Mouse (Mus musculus): Measurements from ENCODE around the gene Klk1b5. TPM values are rescaled to one million over a fixed set of nuclear protein-coding genes. Genes with fewer than 3 reads are reported as not detected.
"Not testable (repeated sequence)": the region's sequence is repeated elsewhere in the genome, so short reads cannot be mapped to it uniquely, and the experiment has no call there.

The Klk1b5 gene
- total and polyA plus RNA-seq, 3 experiments = not detected

DNA sequence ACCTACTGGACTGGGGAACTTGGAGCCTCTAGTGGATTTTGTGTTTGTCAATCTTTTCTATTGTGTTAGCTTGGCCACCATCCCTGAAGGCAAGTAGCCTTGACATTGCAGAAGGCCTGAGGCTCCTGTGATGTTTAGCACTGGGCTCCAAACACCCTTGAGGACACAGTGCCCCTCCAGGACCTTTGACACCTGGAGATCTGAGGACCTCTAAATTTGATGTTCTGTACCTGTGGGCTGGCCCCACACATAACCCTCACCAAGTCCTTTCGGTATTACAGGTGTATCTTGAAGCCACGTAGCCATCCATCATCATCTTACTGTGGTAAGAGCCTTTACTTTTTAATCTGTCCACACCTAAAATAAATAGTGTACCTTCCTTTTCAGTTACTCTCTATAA is 32.2 kb downstream of the Klk1b5 start:
- DNase-seq = no peak
- WGBS = 97% methylated on average over 2 of the region's 2 CpGs
- H3K36me3 ChIP-seq (ENCODE audit: control insufficient read depth, insufficient read depth, low read length) = 0 out of 2 replicates have a peak, but pooled peaks cover 2% of the 10 kb centered on the region
- TF ChIP-seq EP300 (IDR thresholded peaks at IDR 0.05; ENCODE audit: insufficient read depth, low read depth, low read length) = no peak
- TF ChIP-seq POLR2A (IDR thresholded peaks at IDR 0.05; ENCODE audit: insufficient read depth, low read depth, low read length) = no peak
- TF ChIP-seq CTCF (IDR thresholded peaks at IDR 0.05) = no peak
- peaks cover 1% of the 10 kb centered on the region for H3K4me1 ChIP-seq (ENCODE audit: control insufficient read depth, insufficient read depth, low read length)
- H3K27me3 ChIP-seq (ENCODE audit: control insufficient read depth, insufficient read depth, low read length) = no peaks in the 10 kb centered on the region
- H3K79me2 ChIP-seq (replicated peaks; ENCODE audit: control insufficient read depth, insufficient read depth, low read length) = 0 out of 2 replicates have a peak, but pooled peaks cover 1% of the 10 kb centered on the region
- no peak overlapping the region for H3K9ac ChIP-seq (ENCODE audit: low read depth, low read length)
- H3K27ac ChIP-seq = no peak overlapping the region
- intact Hi-C loops (cut with DNase I) = loop anchor here (5.0 to 10.0 kb wide), 3 partner anchors 57 to 304 kb away; partner anchors contain the start of genes Aspdh, Clec11a, Josd2 and Nr1h2
- H3K4me3 ChIP-seq = no peak overlapping the region

DNA sequence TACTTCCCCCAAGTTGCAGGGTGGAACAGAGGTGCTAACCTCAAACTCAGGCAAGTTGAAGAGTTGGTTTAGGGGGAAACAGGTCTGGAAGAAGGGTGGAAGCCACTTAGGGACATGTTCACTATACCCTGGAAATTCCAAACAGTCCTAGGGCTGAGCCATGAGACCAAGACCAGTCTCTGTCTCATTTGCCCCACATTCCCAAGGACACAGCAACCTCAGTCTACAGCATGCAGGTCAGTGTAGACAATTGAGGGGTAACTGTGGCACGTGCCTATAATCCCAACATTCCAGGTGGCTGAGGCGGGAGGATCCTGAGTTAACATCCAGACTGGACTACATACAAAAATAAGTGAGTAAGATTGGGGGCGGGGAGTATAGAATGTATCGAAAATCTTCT is 33.5 kb downstream of the Klk1b5 start:
- 0 out of 2 replicates have a peak, but pooled peaks cover 1% of the 10 kb centered on the region for H3K79me2 ChIP-seq (replicated peaks; ENCODE audit: control insufficient read depth, insufficient read depth, low read length)
- TF ChIP-seq POLR2A (IDR thresholded peaks at IDR 0.05; ENCODE audit: insufficient read depth, low read depth, low read length) (no peak), CTCF (IDR thresholded peaks at IDR 0.05) (no peak), EP300 (IDR thresholded peaks at IDR 0.05; ENCODE audit: insufficient read depth, low read depth, low read length) (no peak)
- H3K9ac ChIP-seq (ENCODE audit: low read depth, low read length) = no peak overlapping the region
- H3K4me1 ChIP-seq (ENCODE audit: control insufficient read depth, insufficient read depth, low read length) = peaks cover 1% of the 10 kb centered on the region
- H3K27me3 ChIP-seq (ENCODE audit: control insufficient read depth, insufficient read depth, low read length) = no peaks in the 10 kb centered on the region
- intact Hi-C loops (cut with DNase I) = loop anchor here (5.0 to 10.0 kb wide), 3 partner anchors 56 to 303 kb away; partner anchors contain the start of genes Aspdh, Clec11a, Josd2 and Nr1h2
- DNase-seq = no peak
- no peak overlapping the region for H3K27ac ChIP-seq
- no peak overlapping the region for H3K4me3 ChIP-seq
- 91% methylated on average over 4 of the region's 4 CpGs for WGBS
- 0 out of 2 replicates have a peak, but pooled peaks cover 2% of the 10 kb centered on the region for H3K36me3 ChIP-seq (ENCODE audit: control insufficient read depth, insufficient read depth, low read length)

DNA sequence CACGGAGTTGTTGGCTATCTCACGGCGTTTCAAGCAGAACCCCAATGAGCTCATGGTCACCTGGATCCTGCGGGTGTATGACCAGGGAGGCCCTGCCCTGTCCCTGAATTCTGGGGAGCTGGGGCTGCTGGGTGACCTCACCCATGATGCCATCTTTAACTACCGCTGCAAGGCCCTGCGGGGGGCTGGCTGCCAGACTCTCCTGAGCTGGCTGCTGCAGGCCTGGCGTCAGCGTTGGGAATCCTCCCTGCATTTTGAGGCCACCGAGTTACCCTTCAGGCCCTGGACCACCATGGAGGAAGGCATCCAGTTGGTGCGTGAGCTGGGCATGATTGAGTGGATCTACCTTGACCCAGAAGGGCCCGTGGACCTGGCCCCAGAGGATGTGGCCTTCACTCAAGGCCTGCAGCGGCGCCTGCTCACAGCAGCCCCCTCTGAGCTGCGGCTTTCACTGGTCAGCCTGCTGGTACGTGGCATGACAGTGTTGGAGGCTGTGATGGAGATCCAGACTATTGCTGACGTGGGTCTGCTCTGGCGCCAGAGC is 35.1 kb downstream of the Klk1b5 start:
- H3K27me3 ChIP-seq (ENCODE audit: control insufficient read depth, insufficient read depth, low read length); H3K4me1 ChIP-seq (ENCODE audit: control insufficient read depth, insufficient read depth, low read length); H3K4me3 ChIP-seq; H3K79me2 ChIP-seq (replicated peaks; ENCODE audit: control insufficient read depth, insufficient read depth, low read length); intact Hi-C loops (cut with DNase I); DNase-seq; H3K9ac ChIP-seq (ENCODE audit: low read depth, low read length); H3K27ac ChIP-seq; H3K36me3 ChIP-seq (ENCODE audit: control insufficient read depth, insufficient read depth, low read length): not testable (repeated sequence)
- 87% methylated on average over 17 of the region's 17 CpGs for WGBS

GRCm38 (mm10) chr7:44253023-44253616 is 37.4 kb downstream of the Klk1b5 start:
- no peak overlapping the region for H3K27ac ChIP-seq
- intact Hi-C loops (cut with DNase I) = no loop called here
- H3K27me3 ChIP-seq (ENCODE audit: control insufficient read depth, insufficient read depth, low read length) = no peaks in the 10 kb centered on the region
- H3K79me2 ChIP-seq (replicated peaks; ENCODE audit: control insufficient read depth, insufficient read depth, low read length) = no peaks in the 10 kb centered on the region
- H3K4me1 ChIP-seq (ENCODE audit: control insufficient read depth, insufficient read depth, low read length) = no peaks in the 10 kb centered on the region
- no peak for TF ChIP-seq CTCF (IDR thresholded peaks at IDR 0.05)
- TF ChIP-seq POLR2A (IDR thresholded peaks at IDR 0.05; ENCODE audit: insufficient read depth, low read depth, low read length) = no peak
- TF ChIP-seq EP300 (IDR thresholded peaks at IDR 0.05; ENCODE audit: insufficient read depth, low read depth, low read length) = no peak
- no peaks in the 10 kb centered on the region for H3K36me3 ChIP-seq (ENCODE audit: control insufficient read depth, insufficient read depth, low read length)
- H3K9ac ChIP-seq (ENCODE audit: low read depth, low read length) = no peak overlapping the region
- 70% methylated on average over 15 of the region's 15 CpGs for WGBS
- no peak overlapping the region for H3K4me3 ChIP-seq
- no peak for DNase-seq

DNA sequence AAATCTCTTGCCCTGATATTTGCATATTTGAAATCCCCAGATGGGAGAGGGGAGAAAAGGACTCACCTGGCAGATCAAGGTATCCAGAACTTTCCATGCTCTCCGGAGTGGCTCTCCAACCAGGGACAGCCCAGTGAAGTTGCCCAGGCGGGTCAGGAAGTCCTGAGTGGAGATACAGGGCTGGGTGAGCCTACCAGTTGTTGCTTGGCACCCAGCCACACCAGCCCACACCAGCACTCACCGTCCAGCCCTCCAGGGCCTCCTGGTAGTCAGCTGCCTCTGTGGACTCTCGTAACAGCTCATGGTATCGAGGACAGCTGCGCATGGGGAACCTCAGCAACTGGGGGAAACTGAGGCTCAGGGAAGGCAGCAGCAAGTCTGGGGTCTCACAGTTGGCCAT is 39.2 kb downstream of the Klk1b5 start:
- no peak overlapping the region for H3K9ac ChIP-seq (ENCODE audit: low read depth, low read length)
- whole genome bisulfite sequencing = 62% methylated on average over 6 of the region's 6 CpGs
- no peak overlapping the region for H3K4me3 ChIP-seq
- DNase-seq = no peak
- no peaks in the 10 kb centered on the region for H3K79me2 ChIP-seq (replicated peaks; ENCODE audit: control insufficient read depth, insufficient read depth, low read length)
- TF ChIP-seq CTCF (IDR thresholded peaks at IDR 0.05) = no peak
- no peak for TF ChIP-seq POLR2A (IDR thresholded peaks at IDR 0.05; ENCODE audit: insufficient read depth, low read depth, low read length)
- no peak for TF ChIP-seq EP300 (IDR thresholded peaks at IDR 0.05; ENCODE audit: insufficient read depth, low read depth, low read length)
- intact Hi-C loops (cut with DNase I) = no loop called here
- H3K27ac ChIP-seq = no peak overlapping the region
- H3K4me1 ChIP-seq (ENCODE audit: control insufficient read depth, insufficient read depth, low read length) = no peaks in the 10 kb centered on the region
- H3K36me3 ChIP-seq (ENCODE audit: control insufficient read depth, insufficient read depth, low read length) = no peaks in the 10 kb centered on the region
- no peaks in the 10 kb centered on the region for H3K27me3 ChIP-seq (ENCODE audit: control insufficient read depth, insufficient read depth, low read length)

GRCm38 (mm10) chr7:44257278-44257677 is 41.5 kb downstream of the Klk1b5 start, which contains the start of gene Acp4:
Gene Acp4 (minus strand): TSS chr7:44257378.
- no peaks in the 10 kb centered on the region for H3K36me3 ChIP-seq (ENCODE audit: control insufficient read depth, insufficient read depth, low read length)
- WGBS = 70% methylated on average over 4 of the region's 4 CpGs
- no peaks in the 10 kb centered on the region for H3K27me3 ChIP-seq (ENCODE audit: control insufficient read depth, insufficient read depth, low read length)
- H3K79me2 ChIP-seq (replicated peaks; ENCODE audit: control insufficient read depth, insufficient read depth, low read length) = no peaks in the 10 kb centered on the region
- TF ChIP-seq CTCF (IDR thresholded peaks at IDR 0.05) = no peak
- no peak for TF ChIP-seq EP300 (IDR thresholded peaks at IDR 0.05; ENCODE audit: insufficient read depth, low read depth, low read length)
- TF ChIP-seq POLR2A (IDR thresholded peaks at IDR 0.05; ENCODE audit: insufficient read depth, low read depth, low read length) = no peak
- intact Hi-C loops (cut with DNase I) = no loop called here
- H3K4me3 ChIP-seq = no peak within 1 kb of the TSS
- H3K9ac ChIP-seq (ENCODE audit: low read depth, low read length) = no peak within 1 kb of the TSS
- H3K4me1 ChIP-seq (ENCODE audit: control insufficient read depth, insufficient read depth, low read length) = no peaks in the 10 kb centered on the region
- DNase-seq = no peak
- H3K27ac ChIP-seq = no peak within 1 kb of the TSS
